Mouse (Mus musculus) bone marrow, adult 2 months (tissue): ENCODE measurements around the gene Fer.

Source experiments
- CTCF ChIP-seq: fragments of 200-500 bp; IDR thresholded peaks from 2 replicates; pipeline ENCODE4 v1.5.1; 2011; ENCODE audit warnings: low read length, control low read depth; ENCODE audit not compliant: control insufficient read depth, insufficient read depth
- POLR2A ChIP-seq: fragments of 200-500 bp; IDR thresholded peaks from 2 replicates; pipeline ENCODE4 v1.6.1; 2011; ENCODE audit warnings: low read depth, mild to moderate bottlenecking, control low read depth, low read length, borderline replicate concordance; ENCODE audit not compliant: control insufficient read depth

DNA sequence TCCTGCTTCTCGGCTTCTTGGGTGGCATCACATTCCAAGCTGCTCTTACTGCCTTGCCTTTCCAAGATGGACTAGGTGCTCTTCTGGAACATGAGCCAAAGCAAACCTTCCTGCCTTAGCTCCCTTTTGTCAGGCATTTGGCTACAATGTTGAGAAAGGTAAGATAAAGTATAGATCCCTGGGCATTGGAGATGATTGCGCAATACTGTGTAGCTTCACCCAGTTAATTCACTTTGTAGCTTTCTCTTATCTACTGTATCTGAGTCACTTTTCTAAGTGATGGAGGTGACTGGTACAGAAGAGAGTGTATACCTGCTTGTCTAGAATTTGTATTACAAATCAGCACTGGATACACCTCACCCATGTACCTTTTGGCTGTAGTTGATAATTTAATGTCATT, 24.1 kb downstream of the Fer start:
- TF ChIP-seq POLR2A (no peak), CTCF (no peak)
